Mouse (Mus musculus): ENCODE results near the gene Dnah17.

Gene Dnah17

DNA sequence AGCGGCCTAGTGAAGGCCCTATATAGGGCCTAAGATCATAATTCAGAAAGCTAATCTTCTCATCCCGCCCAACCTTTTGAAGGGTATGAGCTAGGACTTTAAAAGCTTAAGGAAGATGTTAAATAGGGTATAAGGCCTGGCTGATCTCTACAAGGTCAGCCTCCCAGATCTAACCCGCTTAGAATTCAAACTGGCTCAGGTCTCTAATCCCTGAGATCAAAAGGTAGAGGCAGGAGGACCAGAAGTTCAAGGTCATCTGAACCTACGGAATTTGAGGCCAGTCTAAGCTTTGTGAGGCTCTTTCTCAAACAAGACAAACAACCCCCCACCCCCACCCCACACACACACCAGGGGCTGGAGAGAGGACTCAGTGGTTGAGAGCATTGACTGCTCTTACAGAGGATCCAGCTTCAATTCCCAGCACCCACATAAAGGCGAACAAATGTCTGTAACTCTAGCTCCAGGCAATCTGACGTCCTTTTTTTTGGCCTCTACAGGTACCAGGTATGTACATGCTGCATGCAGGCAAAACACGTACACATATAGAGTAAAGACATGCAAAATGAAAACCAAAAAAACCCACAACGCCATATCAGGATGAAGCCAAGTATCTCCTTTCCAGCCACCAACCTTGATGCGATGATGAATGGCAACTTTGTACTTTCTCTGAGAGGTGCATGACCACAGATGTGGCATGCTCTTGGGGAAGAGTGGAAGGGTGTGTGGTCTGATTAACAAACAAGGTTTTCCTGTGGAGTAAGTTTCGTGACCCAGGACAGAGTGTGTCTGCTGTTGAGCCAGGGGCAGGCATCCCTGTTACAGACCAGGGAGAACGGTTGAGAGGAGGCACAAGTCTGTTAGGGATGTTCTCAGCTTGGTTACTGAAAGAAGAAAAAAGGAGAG, 157.5 kb downstream of the Dnah17 start:
- DNase-seq (ENCODE audit: low spot score in 2 of 2), result no peak
